Mouse (Mus musculus) embryonic facial prominence, embryonic 10.5 days (tissue): ENCODE measurements around the gene Ndufb4. TPM values are rescaled to one million over a fixed set of nuclear protein-coding genes. Genes with fewer than 3 reads are reported as not detected.

Experiments used
- DNase-seq: peaks from one replicate; pipeline ENCODE4 v3.0.0-alpha.2; 2017; ENCODE audit warnings: low spot score
- H3K27ac ChIP-seq: fragments of 300-500 bp; sonication (generic); replicated peaks from 2 replicates; pipeline ENCODE4 v1.5.1; 2016; ENCODE audit warnings: mild to moderate bottlenecking
- H3K27me3 ChIP-seq: fragments of 300-500 bp; sonication (generic); replicated peaks from 2 replicates; pipeline ENCODE4 v1.6.1; 2016; ENCODE audit warnings: low read depth, mild to moderate bottlenecking; ENCODE audit not compliant: poor library complexity, severe bottlenecking
- H3K36me3 ChIP-seq: fragments of 300-500 bp; sonication (generic); replicated peaks from 2 replicates; pipeline ENCODE4 v1.6.1; 2016; ENCODE audit warnings: mild to moderate bottlenecking, moderate library complexity
- H3K4me1 ChIP-seq: fragments of 300-500 bp; sonication (generic); 2 replicates; pipeline ENCODE4 v1.6.1; 2016
- H3K4me3 ChIP-seq: fragments of 300-500 bp; sonication (generic); 2 replicates; pipeline ENCODE4 v1.5.1; 2016; ENCODE audit warnings: mild to moderate bottlenecking, moderate library complexity
- H3K9me3 ChIP-seq: fragments of 300-500 bp; sonication (generic); 2 replicates; pipeline ENCODE4 v1.6.1; 2016; ENCODE audit warnings: mild to moderate bottlenecking
- WGBS: fragments of 180-500 bp; shearing (Covaris S2); methylation state at CpG from one replicate; pipeline ENCODE4 v1.1.7; 2016; 5-methylcytosine and 5-hydroxymethylcytosine counted together
- polyA plus RNA-seq: library from polyadenylated mRNA; unstranded; fragments of >200 nt; fragmentation: Nextera tagmentation; extraction: Ambion mirVana; gene quantifications from 2 replicates; pipeline ENCODE4 v1.2.1, GENCODE M21; 2016

Gene Ndufb4
- polyA plus RNA-seq, 1 experiment from 2014 or later = 38.1 TPM

DNA sequence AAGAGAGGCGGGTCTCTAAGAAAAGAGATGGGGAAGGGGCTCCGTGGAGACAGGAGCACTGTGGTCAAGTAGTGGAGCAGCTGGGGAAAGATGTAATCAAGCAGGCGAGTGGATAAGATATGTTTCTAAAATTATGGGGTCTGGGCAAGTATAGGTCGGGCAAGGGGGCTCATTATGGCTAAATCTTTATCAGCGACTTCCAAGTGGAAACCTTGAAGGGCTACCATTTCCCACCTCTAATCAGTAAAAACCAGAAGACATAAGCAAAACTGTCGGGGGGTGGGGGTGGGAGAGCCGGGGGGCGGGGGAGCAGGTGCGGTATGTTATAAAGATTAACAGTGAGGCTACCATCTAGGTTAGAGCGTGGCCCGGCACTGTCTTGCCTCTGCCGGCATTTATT is 32.6 kb upstream of the Ndufb4 start:
- Histone ChIP-seq H3K4me1 (peaks cover 74% of the 10 kb centered on the region), H3K4me3 (no peak overlapping the region), H3K27me3 (peaks cover 7% of the 10 kb centered on the region; the same call in 1 of the 2 replicates), H3K27ac (0 out of 2 replicates have a peak overlapping the region, but pooled peaks have one; percentile 93), H3K36me3 (no peaks in the 10 kb centered on the region), H3K9me3 (no peaks in the 10 kb centered on the region)
- DNase-seq = no peak
- 81% methylated on average over 12 of the region's 12 CpGs for WGBS

DNA sequence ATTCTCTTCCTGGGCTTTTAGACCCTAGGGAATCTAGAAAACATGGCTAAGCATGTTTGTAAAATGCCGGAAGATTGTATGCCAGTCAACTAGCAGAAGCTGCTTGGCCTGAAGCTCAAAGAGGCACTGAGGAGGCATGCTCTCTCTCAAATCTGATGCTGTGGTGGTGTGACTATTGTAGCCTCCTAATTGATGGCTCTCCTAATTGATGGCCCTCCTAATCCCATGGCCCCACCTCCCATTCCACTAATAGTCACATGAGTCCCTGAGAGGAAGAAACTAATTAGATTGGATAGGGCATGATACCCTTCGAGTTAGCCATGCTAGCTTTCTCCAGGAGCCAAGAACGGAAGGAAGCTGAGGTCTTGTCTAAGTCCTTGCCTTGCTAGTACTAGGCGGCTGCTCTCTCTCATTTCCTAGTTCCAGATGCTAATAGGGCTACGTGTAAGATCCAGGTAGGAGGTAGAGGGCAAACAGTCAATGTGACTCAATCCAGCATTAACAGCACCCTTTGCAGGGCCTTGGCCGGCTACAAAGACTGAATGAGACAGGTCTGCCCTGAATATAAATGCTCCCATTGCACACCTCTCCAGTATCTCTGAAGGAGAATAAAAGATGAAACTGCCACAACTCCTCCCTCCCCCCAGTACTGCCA is 31.8 kb upstream of the Ndufb4 start:
- peaks cover 74% of the 10 kb centered on the region for H3K4me1 ChIP-seq
- no peak overlapping the region for H3K4me3 ChIP-seq
- no peaks in the 10 kb centered on the region for H3K36me3 ChIP-seq
- 62% methylated on average over 6 of the region's 6 CpGs for WGBS
- H3K27ac ChIP-seq = peak overlapping the region; percentile 93
- H3K27me3 ChIP-seq = peaks cover 7% of the 10 kb centered on the region; the same call in 1 of the 2 replicates
- DNase-seq = no peak
- H3K9me3 ChIP-seq = no peaks in the 10 kb centered on the region

- H3K9me3 ChIP-seq = no peaks in the 10 kb centered on the region
- no peaks in the 10 kb centered on the region for H3K36me3 ChIP-seq
- DNase-seq = peak; percentile 89
- peak overlapping the region; percentile 55 for H3K4me3 ChIP-seq
- peaks cover 63% of the 10 kb centered on the region for H3K4me1 ChIP-seq
- H3K27me3 ChIP-seq = peaks cover 7% of the 10 kb centered on the region; the same call in 1 of the 2 replicates
- WGBS = 2% methylated on average over 25 of the region's 25 CpGs
- peak overlapping the region; percentile 93 for H3K27ac ChIP-seq
Measured at GRCm38 (mm10) chr16:37684634-37685441, 30.6 kb upstream of the Ndufb4 start.

GRCm38 (mm10) chr16:37684259-37684633 is 30.0 kb upstream of the Ndufb4 start:
- peak overlapping the region; percentile 93 for H3K27ac ChIP-seq
- no peaks in the 10 kb centered on the region for H3K9me3 ChIP-seq
- no peaks in the 10 kb centered on the region for H3K36me3 ChIP-seq
- WGBS = 19% methylated on average over 8 of the region's 8 CpGs
- H3K27me3 ChIP-seq = peaks cover 7% of the 10 kb centered on the region; the same call in 1 of the 2 replicates
- peaks cover 57% of the 10 kb centered on the region for H3K4me1 ChIP-seq
- peak overlapping the region; percentile 55 for H3K4me3 ChIP-seq
- no peak for DNase-seq

DNA sequence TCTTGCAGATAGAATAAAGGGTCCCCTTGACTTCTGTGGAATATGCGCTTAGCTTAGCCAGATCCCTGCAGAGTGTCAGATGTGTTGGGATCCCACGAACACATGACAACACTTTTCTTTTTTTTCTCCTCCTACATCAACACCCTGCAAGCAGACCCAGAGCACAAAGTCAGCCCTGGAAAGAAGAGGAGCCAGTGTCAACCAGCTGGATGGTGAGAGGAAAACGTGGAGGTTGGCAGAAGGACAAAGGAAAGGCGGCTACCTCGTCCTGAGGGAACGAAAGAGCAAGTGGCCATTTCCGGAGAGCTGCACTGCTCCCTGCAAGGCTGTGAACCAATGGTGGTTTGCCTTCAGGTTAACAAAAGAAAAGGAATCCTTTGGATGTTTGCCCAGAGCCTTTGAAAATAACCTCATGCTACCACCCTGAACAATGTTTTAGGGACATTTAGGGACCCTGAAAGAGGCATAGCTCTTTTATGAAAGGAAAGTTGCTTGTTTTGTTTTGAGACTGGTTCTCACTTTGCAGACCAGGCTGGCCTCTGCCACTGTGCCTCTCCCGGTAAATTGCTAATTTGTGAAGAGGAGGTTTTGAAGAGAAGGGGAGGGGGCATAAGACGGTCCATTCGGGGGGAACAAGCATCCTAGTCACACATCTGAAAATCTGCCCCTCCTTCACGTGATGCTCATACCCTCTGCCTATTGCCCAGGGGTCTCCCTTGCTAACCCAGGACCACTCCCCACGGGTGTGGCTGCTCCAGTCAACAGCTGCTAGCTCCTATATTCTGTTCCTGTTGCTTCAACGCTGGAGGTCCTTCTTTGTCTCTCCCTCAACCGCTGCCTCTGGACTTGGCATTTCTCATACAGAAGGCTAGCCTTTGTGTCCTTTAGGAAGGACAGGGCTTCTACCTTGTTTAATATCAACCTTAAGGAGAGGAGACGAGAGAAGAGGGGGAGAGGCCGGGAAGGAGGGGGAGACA is 29.2 kb upstream of the Ndufb4 start:
- H3K36me3 ChIP-seq = no peaks in the 10 kb centered on the region
- peak overlapping the region; percentile 55 for H3K4me3 ChIP-seq
- peak overlapping the region; percentile 93 for H3K27ac ChIP-seq
- 16% methylated on average over 16 of the region's 16 CpGs for WGBS
- peaks cover 55% of the 10 kb centered on the region for H3K4me1 ChIP-seq
- peaks cover 7% of the 10 kb centered on the region; the same call in 1 of the 2 replicates for H3K27me3 ChIP-seq
- DNase-seq = peak; percentile 56
- H3K9me3 ChIP-seq = no peaks in the 10 kb centered on the region

- Histone ChIP-seq H3K27ac (no peak overlapping the region), H3K9me3 (no peaks in the 10 kb centered on the region), H3K36me3 (no peaks in the 10 kb centered on the region), H3K4me1 (peaks cover 50% of the 10 kb centered on the region), H3K27me3 (peaks cover 5% of the 10 kb centered on the region; the same call in 1 of the 2 replicates), H3K4me3 (no peak overlapping the region)
- peak; percentile 84 for DNase-seq
- WGBS = 58% methylated on average over 7 of the region's 7 CpGs
Measured at GRCm38 (mm10) chr16:37682309-37682975, 28.2 kb upstream of the Ndufb4 start.

GRCm38 (mm10) chr16:37680831-37681230 is 26.6 kb upstream of the Ndufb4 start:
- Histone ChIP-seq H3K36me3 (no peaks in the 10 kb centered on the region), H3K4me3 (no peak overlapping the region), H3K27me3 (no peaks in the 10 kb centered on the region), H3K4me1 (peaks cover 45% of the 10 kb centered on the region), H3K27ac (no peak overlapping the region), H3K9me3 (no peaks in the 10 kb centered on the region)
- 85% methylated on average over 8 of the region's 8 CpGs for WGBS
- no peak for DNase-seq

- H3K9me3 ChIP-seq = no peaks in the 10 kb centered on the region
- no peak for DNase-seq
- H3K36me3 ChIP-seq = no peaks in the 10 kb centered on the region
- no peak overlapping the region for H3K4me3 ChIP-seq
- H3K27me3 ChIP-seq = no peaks in the 10 kb centered on the region
- 66% methylated on average over 2 of the region's 2 CpGs for WGBS
- peaks cover 39% of the 10 kb centered on the region for H3K4me1 ChIP-seq
- H3K27ac ChIP-seq = no peak overlapping the region
Measured at GRCm38 (mm10) chr16:37680216-37680615, 26.0 kb upstream of the Ndufb4 start.

DNA sequence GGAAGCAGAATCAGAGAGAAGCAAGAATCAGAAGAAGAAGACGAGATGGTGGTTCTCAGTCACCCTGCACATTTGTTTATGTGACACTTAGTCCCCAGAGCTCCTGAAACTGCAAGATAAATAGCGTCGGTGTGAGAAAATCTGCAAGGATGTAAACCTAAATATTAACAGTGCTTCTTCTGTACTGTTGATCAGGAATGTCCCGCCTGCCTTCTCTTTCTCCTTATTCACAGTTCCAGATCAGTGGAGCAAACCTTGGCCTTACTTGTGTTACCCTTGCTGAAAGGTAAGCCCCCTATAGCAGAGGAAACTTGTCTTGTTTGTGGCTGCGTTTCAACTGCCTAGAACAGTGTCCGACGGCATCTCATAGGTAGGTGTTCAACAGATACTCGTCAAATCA is 23.3 kb upstream of the Ndufb4 start:
- no peak overlapping the region for H3K4me3 ChIP-seq
- WGBS = 80% methylated on average over 8 of the region's 8 CpGs
- H3K4me1 ChIP-seq = peaks cover 15% of the 10 kb centered on the region
- no peak overlapping the region for H3K27ac ChIP-seq
- H3K36me3 ChIP-seq = no peaks in the 10 kb centered on the region
- H3K27me3 ChIP-seq = no peaks in the 10 kb centered on the region
- DNase-seq = no peak
- peaks cover 4% of the 10 kb centered on the region; the same call in 1 of the 2 replicates for H3K9me3 ChIP-seq

DNA sequence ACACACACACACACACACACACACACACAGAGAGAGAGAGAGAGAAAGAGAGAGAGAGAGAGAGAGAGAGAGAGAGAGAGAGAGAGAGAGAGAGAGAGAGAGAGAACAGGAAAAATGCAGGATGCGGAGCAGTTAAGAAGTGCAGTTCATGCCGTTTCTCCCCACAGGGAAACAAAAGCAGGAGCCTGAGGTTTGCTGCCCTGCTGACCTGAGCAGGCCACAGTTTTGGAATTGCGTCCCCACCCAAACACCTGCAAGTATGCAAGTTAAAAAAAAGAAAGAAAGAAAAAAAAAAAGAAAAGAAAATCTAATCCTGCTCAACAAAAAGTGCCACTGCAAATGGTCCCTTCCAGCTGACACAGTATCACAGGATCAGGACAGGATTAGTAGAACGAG is 22.4 kb upstream of the Ndufb4 start:
- H3K36me3 ChIP-seq = no peaks in the 10 kb centered on the region
- H3K4me1 ChIP-seq = peaks cover 11% of the 10 kb centered on the region
- DNase-seq = no peak
- no peak overlapping the region for H3K4me3 ChIP-seq
- 39% methylated on average over 4 of the region's 4 CpGs for WGBS
- H3K9me3 ChIP-seq = peaks cover 4% of the 10 kb centered on the region; the same call in 1 of the 2 replicates
- H3K27me3 ChIP-seq = no peaks in the 10 kb centered on the region
- H3K27ac ChIP-seq = no peak overlapping the region; the same call in 1 of the 2 replicates

DNA sequence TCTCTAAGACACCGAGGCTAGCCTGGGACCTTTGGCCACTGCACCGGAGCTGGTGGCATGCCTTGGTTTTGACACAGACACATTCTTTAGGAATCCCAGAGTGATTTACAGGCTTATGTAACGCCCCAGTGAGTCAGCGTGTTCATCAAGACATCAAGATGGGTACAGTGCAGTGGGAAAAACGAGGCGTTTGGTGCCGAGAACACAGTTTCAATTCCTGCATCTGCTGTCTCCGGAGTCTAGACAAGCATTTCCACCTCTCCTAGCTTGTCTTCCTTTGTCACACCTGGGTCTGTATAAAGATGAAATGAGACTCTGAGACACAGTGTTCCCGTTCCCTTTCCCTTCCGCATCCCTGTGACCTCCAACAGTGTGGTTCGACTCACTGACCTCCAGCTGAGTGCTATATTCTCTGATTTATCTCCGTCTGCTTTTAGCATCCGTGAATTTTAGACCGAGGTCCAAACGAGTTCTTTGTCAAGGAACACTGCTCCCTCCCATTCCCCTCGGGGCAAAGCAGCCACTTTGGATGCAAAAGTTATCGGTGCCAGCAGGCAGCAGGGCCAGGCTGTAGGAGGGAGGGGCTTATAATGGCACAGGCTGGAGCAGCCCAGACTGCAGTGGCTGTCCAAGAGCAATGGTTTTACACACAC is 21.9 kb upstream of the Ndufb4 start:
- Histone ChIP-seq H3K4me3 (no peak overlapping the region), H3K27ac (no peak overlapping the region; the same call in 1 of the 2 replicates), H3K9me3 (peaks cover 4% of the 10 kb centered on the region; the same call in 1 of the 2 replicates), H3K27me3 (no peaks in the 10 kb centered on the region), H3K4me1 (peaks cover 11% of the 10 kb centered on the region), H3K36me3 (no peaks in the 10 kb centered on the region)
- WGBS = 53% methylated on average over 17 of the region's 17 CpGs
- DNase-seq = no peak
